Mouse (Mus musculus) cerebellum, adult 18-20 months (tissue): ENCODE results near the gene Wnt2.
A peak's percentile ranks its signal among the peaks of the same experiment; 100 is the strongest.

ENCODE experiments used
- DNase-seq, 2 experiments: peaks; one replicate each; pipeline ENCODE4 v3.0.0; 2021

The Wnt2 gene

GRCm38 (mm10) chr6:18029746-18030656 lies at the start of gene Wnt2:
Gene Wnt2, minus strand, starts transcription at chr6:18030585.
- no peak for DNase-seq

- no peak for DNase-seq
Measured at GRCm38 (mm10) chr6:18078615-18079014, 48.2 kb upstream of the Wnt2 start.

- no peak for DNase-seq
Measured at GRCm38 (mm10) chr6:18076986-18077385, 46.6 kb upstream of the Wnt2 start.

- no peak for DNase-seq
Measured at GRCm38 (mm10) chr6:18076577-18076976, 46.2 kb upstream of the Wnt2 start.

- no peak for DNase-seq
Measured at GRCm38 (mm10) chr6:18057899-18058298, 27.5 kb upstream of the Wnt2 start.

GRCm38 (mm10) chr6:18051702-18052101 lies 21.3 kb upstream of the Wnt2 start:
- no peak for DNase-seq

- DNase-seq: no peak
Measured at GRCm38 (mm10) chr6:18044299-18044698, 13.9 kb upstream of the Wnt2 start.

GRCm38 (mm10) chr6:18043172-18043571 lies 12.8 kb upstream of the Wnt2 start:
- DNase-seq: no peak

GRCm38 (mm10) chr6:18032271-18032670 lies 1.9 kb upstream of the Wnt2 start:
- no peak for DNase-seq

GRCm38 (mm10) chr6:18031509-18032010 lies 1.2 kb upstream of the Wnt2 start:
- DNase-seq: peak in 1 of 2 experiments; percentile 3

- DNase-seq: no peak
Measured at GRCm38 (mm10) chr6:18030868-18031508, 603 bp upstream of the Wnt2 start.

GRCm38 (mm10) chr6:18024133-18024794 lies 6.1 kb downstream of the Wnt2 start:
- no peak for DNase-seq

GRCm38 (mm10) chr6:18013346-18013745 lies 17.0 kb downstream of the Wnt2 start:
- no peak for DNase-seq

- DNase-seq: no peak
Measured at GRCm38 (mm10) chr6:18007356-18007755, 23.0 kb downstream of the Wnt2 start.

GRCm38 (mm10) chr6:18002065-18002464 lies 28.3 kb downstream of the Wnt2 start:
- no peak for DNase-seq

GRCm38 (mm10) chr6:17998497-17998896 lies 31.9 kb downstream of the Wnt2 start:
- no peak for DNase-seq

- DNase-seq: no peak
Measured at GRCm38 (mm10) chr6:17994956-17995790, 35.2 kb downstream of the Wnt2 start.

- no peak for DNase-seq
Measured at GRCm38 (mm10) chr6:17991625-17992024, 38.8 kb downstream of the Wnt2 start.

- no peak for DNase-seq
Measured at GRCm38 (mm10) chr6:17990173-17991028, 40.0 kb downstream of the Wnt2 start.

GRCm38 (mm10) chr6:17979361-17979760 lies 51.0 kb downstream of the Wnt2 start:
- no peak for DNase-seq

- DNase-seq: no peak
Measured at GRCm38 (mm10) chr6:17978881-17979280, 51.5 kb downstream of the Wnt2 start.
